Mouse (Mus musculus): ENCODE measurements around the gene Chst1.

Gene Chst1

DNA sequence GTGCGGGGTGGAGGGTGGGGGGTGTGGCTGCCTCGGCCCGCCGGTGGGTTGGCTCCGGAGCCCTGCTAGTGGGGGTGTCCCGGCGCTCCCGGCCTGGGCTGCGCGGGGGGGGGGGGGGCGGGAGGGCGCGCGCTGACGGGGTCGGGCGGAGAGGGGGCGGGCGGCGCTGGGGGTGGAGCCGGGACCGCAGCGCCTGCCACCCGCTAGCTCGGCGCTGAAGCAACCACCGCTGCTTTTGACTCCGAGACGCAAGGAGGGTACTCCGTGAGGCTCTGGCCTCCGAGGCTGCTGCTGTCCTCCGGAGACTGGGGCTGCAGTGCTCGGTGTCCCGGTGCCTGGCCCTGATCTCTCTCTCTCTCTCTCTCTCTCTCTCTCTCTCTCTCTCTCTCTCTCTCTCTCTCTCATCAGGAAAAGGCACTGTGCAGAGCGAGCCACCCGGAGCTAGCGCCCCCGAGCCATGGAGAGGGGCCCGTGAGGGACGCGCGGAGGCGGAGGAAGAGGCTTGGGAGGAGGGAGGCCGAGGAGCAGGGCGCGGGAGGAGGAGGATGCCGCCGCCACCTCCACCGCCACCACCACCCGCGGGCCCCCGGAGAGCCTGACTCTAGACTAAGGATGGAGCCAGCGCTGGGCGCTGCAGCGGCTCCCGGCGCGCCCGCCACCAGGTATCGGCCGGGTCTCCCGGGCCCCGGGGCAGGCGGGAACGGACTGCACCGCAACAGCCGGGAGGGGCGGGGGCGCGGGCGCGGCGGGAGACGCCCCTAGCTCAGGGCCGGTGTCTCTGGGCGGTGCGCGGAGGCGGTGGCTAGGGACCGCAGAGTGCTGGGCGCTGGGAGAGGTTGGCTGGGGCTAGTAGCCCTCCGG is at the start of gene Chst1:
Chst1 (plus strand) TSS at position 221 of the 861 bp plus-strand sequence.
- DNase-seq (ENCODE audit: extremely low read depth, low read depth) = no peak

DNA sequence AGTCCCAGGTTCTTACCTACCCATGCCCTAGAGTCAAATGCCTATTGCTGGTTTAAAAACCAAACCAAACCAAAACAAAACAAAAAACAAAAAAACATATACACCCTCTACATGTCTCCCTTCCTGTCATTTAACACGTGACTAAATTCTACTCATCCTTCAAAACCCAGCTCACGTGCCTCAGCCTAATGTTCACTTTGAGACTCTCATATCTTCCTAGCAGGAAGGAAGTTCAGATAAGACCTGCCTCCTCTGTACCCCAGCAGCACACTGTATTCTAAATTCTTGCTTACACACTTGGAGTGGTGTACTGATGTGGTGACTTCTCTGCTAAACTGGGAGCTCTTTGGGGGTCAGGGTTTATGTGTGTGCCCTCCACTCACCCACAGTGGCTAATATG is 49.5 kb upstream of the Chst1 start:
- peak; percentile 35 for DNase-seq (ENCODE audit: extremely low read depth, low read depth)

DNA sequence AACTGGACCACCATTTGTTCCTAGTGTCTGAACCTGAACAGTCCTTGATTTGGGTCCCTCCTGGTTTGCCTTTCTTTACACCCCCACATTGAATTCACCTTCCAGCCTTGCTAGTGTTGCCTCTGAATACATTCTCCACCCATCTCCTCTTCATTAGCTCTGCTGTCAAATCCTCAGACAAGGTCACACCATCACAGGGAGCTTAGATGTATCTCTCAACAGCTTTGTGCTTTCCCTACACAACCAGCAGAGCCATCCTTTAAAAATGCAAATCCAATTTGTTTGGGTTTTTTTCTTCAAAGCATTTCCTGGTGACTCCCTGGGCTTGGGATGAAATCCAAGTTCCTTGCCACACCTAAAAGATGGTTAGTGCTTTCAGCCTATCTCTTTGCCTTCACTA is 45.0 kb upstream of the Chst1 start:
- DNase-seq (ENCODE audit: extremely low read depth, low read depth) = no peak

DNA sequence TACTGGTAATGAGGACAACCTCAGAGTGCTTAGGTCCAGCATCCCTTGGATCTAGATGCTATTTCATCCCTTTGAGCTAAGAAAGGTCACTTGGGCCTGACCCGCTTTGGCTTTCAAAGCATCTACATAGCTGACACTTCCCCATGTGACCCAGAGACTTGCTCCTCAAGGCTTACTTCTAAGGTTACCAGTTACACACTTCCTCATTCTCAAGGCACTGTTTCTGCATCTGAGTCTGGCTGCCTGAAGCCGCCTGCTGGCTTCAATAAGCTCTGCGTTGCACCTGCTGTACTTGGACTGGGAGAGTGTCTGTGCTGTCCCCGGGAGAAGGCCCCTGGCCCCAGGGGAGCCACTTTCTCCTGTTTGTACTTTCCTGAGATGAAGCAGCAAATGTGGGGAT is 36.6 kb upstream of the Chst1 start:
- DNase-seq (ENCODE audit: extremely low read depth, low read depth) = peak; percentile 44

DNA sequence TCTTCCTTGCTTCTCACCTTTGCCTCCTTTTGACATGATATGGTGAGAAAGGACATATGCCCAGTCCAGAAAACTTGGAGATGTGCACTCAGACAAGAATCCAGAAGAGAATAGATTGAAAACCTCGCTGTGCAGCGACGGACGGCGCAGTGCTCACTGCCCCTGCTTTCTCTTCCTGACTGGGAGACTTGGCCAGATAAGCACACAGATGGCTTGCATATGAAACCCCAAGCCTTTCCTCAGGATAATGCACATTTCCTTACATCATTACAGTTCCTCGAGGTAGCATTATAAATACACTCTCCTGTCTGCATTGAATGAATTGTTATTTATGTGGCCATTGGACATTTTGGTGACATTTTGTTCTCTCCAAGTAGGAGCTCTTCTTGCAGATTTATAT is 28.9 kb upstream of the Chst1 start:
- DNase-seq (ENCODE audit: extremely low read depth, low read depth) = no peak

DNA sequence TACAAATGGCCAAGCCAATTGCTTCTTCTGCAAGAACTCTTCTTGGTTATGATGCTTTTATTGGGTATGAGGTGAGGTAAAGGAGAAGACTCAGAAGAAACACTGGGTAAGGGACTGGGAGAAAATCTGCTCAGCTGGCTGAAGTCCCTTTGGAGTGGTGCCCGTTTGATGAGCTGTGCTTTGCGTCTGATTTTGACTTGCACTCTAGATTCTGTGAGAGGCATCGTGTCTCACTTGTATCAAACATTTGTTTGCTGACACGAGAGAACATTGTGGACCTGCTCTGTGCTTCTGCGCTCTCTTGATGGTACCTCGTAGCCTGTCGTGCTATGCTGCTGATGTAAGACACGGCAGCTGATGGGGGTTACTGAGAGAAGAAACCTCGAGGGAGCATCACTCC is 21.7 kb upstream of the Chst1 start:
- DNase-seq (ENCODE audit: extremely low read depth, low read depth) = no peak

DNA sequence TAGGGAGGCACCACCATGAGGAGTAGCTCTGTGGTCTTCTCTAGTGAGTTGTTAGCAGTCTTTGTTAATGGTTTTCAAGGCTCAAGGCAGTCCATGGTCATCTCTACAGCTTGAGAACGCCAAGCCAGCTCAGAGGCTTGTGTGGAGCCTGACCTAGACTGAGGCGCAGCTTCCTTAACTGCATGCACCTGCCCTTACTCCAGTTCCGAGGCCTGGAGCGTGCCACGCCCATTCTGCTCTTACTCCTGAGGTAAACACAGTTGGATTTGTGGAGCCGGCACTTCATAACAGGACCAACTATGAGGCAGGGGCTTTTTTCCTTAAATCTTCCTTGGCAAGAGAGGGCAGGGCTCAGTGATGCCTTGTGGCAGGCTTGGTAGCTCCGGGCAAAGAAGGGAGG is 18.2 kb upstream of the Chst1 start:
- no peak for DNase-seq (ENCODE audit: extremely low read depth, low read depth)

DNA sequence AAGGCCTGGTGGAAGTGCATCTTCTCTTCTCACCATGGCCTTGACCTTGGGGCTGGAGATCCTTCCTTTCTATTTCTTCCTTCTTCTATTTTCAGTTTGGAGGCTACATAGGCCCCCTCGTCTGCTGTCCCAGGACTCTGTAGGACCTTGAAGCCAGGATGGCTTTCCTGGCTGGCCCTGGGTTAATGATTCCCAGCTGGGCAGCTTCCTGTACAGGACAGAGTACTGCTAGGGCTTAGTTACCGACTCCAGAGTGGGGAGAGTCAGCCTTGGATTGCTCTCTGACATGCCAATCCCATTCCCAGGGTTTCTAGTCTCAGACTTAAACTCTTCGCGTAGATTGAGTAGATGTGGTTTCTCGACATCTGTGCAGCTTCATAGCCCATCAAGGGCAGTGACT is 16.9 kb upstream of the Chst1 start:
- DNase-seq (ENCODE audit: extremely low read depth, low read depth) = no peak

DNA sequence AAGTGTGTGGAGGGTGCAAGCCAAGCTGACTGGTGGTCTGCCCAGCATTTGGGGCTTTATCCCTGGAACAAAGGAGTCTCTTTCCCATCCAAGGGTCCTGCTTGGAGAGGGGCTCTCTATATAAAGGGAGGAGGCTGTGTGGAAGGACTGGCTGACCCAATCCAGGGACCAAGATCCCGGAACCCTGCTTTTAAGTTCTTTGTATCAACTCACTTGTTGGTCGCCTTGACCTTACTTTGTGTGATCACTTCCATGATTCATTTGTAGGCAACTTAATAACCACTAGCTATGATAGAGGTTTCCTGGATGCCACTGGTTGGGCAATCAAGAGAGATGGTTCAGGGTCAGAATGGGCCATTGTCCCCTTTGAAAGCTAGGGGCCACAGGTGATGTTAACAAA is 11.7 kb upstream of the Chst1 start:
- no peak for DNase-seq (ENCODE audit: extremely low read depth, low read depth)

DNA sequence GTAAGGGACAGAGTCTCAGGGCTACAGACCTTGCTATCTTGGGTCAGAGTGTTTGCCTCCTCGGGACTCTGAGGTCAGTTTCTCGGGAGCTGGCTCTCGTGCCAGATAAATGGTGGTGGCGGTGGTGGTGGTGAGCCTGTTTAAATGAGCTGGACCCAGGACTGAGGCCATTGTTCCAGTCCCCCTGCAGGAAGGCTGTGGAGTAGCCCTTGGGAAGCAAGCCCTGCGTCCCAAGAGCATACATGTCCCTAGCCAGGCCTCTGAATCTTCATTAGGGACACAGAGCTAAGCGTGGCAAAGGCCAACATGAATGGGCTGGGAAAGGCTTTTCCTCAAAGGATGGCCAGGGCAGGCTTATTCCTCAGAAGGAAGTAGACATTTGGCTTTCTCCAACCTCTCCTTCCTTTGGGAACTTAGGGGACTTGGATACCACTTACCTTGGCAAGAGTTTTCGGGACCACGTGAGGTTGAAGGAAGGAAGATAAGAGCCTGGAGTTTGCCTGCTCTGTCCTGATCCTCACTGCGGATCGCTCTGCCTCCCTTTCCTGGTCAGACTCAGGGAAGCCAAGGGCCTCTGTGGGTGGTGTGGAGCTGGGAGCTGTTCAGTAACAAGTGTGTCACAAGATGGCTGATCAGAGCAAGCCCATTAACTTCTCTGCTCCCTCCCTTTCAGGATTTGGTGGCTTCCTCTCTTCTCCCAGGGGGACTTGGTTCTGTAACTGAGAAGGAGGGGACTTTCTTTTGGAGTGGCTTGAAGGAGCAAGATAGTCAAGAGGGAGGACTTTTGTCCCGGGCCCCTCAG is 4.4 kb upstream of the Chst1 start:
- DNase-seq (ENCODE audit: extremely low read depth, low read depth) = no peak

DNA sequence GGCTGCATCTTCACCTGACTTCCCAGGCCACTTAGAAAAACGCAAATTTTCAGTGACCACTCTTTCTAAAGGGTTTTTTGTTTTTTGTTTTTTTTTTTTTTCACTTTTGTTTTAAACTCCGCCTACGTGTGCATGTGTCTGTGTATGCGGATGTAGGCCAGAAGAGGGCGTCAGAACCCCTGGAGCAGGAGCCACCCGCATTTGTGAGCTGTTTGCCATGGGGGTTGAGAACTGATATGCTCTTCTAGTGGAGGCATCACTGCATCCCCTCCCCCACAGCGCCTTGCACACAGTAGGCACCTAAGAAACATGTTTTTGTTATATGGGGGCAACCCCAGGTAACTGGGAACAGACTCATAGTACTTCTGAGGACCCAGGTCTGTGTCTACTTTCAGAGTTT is 2.2 kb upstream of the Chst1 start:
- DNase-seq (ENCODE audit: extremely low read depth, low read depth) = peak; percentile 9

DNA sequence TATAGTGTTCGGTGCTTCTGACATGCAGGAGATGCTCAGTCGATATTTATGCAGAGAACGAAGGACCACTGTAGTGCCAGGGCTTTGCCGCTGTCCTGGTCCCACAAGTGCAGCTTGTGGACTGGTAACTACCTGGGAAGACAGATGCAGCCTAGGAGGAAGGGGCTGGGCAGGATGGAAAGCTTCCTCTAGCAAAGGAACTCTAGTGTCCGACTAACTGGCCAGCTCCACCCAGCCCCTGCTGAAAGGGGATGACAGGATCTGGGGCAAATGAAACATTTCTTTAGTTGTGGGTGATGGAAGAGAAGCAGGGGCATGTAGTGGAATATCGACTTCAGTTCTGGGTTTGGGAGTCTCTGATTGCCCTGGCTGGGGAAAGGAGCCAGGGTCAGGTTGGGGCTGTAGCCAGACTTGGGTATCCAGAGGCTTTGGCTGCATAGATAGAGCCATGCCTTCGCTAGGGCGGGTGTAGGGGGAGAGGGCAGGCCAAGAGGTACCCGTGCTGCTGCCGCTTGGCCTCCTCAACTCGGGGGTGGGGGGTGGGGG is 493 bp upstream of the Chst1 start:
- DNase-seq (ENCODE audit: extremely low read depth, low read depth) = no peak

DNA sequence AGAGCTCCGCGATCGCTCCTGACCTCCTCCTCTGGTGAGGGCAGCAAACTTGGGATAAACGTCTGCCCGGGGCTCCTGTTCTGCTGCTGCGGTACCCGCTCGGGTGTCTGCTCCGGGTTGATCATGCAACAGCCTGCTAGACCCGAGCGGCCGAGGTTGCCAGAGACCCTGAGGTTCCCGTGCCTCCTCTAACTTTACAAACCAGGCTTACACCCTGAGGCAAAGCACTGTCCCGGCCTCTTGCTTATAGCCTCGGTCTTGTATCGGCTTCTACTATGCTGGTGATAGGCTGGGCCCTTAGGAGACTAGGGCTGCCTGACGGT is 802 bp downstream of the Chst1 start:
- no peak for DNase-seq (ENCODE audit: extremely low read depth, low read depth)

DNA sequence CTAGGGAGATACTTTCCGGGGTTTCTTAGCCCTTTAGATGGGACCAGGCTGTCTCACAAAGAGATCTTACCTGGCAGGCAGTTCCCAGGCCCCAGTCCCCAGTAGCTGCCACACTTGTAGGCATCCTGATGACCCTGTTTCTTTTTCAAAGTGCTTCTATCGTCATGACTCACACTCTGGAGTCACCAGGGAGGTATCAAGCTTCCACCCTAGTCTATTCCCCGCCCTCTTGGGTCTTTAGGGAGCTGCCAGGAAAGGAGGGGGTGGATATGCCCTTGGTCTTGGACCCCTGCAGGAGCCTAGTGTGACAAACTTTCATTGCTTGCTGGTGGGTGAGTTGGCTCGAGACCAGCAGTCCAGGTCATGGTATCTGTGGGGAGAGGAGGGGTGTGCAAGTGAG is 1.7 kb downstream of the Chst1 start:
- DNase-seq (ENCODE audit: extremely low read depth, low read depth) = no peak

DNA sequence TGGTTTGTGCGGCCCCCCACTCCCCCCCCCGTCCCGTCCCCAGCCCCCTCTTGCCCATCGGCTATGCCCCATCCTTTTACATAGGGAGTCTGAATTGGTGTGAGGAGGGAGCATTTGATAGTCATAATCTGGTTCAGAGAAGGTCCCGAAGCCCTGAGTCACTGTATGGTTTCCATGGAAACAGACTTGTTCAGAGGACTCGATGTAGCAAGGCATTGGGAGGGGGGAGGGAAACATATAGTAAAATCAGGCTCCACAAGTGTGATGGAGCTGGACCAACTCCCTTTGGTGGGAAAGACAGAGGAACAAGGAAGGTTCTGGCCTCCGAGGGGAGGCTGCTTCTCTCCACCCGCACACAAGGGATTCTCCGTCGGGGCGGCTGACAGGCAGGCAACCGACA is 2.6 kb downstream of the Chst1 start:
- no peak for DNase-seq (ENCODE audit: extremely low read depth, low read depth)

DNA sequence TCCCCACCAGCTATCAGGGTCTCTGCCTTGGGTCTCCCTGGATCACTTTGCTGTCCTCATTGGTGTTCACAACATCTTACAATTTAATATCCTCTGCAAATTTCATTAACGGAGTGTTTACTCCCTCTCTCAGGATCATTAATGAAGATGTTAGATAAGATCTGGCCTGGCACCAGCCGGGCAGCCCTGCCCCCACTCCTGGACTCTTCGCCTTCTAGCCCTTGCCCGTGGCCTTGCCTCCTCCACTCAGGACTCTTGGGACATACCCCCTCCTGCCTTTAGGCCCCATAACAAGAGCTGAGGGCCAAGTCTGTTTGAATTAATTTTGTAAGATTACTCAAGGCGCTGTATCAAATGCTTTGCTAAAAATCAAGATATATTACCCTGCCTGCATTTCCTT is 4.1 kb downstream of the Chst1 start:
- DNase-seq (ENCODE audit: extremely low read depth, low read depth) = no peak

DNA sequence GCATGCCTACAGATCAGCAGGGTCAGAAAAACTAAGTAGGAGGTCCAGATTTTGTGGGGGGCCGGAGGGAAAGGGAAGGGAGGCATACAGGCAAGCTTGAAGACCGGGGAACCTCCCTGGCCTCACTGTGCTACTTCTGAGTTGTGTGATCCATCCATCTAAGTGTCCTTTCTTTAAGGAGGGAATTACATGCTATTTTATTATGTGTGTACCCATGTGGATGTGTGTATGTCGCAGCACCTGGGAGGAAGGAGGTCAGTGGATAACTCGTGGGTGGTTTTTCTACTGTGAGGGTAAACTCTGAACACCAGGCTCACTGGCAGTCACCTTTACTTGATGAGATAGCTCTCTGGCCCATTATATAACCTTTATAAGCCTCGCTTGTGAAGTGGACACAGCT is 5.1 kb downstream of the Chst1 start:
- no peak for DNase-seq (ENCODE audit: extremely low read depth, low read depth)

DNA sequence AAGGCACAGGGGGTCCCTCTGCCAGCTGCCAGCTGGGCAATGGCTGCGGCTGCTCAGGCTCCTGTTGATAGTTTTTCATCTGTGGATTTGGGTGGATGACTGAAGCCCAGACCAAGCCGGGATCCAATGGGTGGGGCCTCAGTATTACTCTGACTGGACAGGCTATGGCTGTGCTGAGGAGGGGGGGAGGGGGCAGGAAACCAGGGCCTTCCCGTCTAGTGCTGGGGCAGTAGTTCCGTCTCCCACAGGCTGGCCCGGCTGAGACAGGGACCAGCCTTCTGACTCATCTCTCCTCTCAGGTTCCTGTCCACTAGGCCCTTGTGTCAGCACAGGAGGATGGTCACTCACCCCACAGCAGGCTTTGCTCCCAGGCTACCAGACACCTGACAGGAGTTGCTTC is 6.5 kb downstream of the Chst1 start:
- no peak for DNase-seq (ENCODE audit: extremely low read depth, low read depth)

DNA sequence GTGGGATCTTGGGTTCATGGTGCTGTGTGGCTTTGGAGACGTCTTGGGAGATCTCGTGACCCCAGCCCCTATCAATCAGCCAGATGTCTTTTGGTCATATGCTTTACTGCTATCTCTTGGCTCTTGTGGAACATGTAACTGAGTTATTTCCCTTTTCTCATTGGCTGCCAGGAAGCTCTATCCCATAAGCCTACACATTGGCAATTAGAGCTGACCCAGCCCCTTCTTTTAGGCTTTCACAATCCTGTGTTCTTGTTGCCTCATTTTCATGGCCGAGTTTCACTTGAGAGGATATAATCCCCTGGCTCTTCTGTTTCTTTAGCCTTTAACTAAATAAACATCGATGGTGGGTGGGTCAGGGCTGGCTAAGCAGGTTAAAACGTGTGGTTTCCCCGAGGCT is 7.6 kb downstream of the Chst1 start:
- peak; percentile 3 for DNase-seq (ENCODE audit: extremely low read depth, low read depth)

DNA sequence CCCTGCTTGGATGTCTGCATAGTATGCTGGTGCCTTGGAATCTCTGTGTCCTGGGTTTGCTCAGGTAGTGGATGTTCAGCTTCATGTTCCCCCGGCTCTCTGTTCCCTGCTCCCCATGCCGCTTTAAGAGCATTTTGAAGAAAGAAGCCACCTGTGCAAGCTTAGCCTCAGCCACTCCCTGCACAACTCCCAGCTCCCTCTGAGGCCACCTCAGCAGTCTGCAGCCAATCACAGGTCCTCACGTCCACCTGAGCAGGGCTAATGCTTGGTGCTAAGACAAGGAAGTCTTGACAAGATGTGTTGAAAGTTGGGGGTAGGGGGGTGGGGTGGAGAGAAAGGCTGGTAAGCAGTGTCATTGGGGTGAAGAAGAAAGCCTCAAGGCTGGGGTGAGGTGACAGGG is 8.1 kb downstream of the Chst1 start:
- DNase-seq (ENCODE audit: extremely low read depth, low read depth) = no peak

DNA sequence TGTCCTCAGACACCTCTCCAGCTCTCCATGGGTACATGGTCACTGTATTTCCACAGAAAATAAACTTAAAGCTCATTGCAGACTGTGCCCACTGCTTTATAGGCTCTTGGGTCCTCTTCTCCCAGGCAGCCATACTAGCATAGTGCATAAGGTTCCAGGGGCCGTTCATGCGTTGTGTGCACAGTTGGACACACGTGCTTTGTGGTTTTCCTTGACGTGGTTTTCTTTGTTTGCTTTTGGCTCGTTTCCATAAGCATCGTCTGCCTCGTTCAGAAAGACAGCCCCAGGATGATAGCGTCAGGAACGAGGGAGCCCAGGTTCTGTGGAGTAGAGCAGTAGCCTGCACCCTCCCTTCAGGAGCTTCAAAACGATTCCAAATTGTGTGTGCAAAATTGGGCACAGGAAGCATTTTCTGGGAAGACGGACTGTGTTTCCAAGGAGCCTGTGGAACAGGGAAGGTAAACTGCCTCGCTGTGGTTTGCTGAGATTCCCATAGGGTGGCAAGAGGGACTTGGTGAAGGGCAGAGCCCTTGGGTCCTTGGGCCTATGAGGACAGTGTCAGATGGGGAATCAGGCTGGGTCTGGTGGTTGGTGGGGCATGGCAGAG is 8.6 kb downstream of the Chst1 start:
- DNase-seq (ENCODE audit: extremely low read depth, low read depth) = no peak
